20 mouse cellular contexts compared by ENCODE assay signal in the genomic region with DNA sequence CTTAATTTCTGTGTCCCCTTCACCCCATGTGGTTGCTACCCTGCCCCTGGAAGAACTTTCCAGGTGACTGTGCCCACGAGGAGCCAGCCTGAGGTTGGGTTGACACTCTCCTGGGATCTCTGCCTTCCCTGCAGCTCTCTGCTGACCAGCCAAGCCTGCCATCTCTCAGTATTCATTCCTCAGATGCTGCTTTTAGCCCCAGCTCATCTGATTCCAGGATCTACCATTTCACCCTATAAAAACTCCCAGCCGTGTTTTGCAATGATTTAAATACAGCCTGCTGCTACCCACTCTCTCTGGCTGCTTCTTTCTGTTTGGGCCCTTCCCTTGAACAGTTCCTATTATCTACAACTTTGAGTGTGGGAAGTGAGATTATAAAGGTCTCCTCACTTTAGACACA. TPM values are rescaled to one million over a fixed set of nuclear protein-coding genes. Genes with fewer than 3 reads are reported as not detected.
A peak's percentile ranks its signal among the peaks of the same experiment; 100 is the strongest.
DNase-seq lines count a peak whose midpoint lies in the region; ATAC-seq and TF ChIP-seq lines count a peak whose summit lies in the region.
"Had no signal": no experiment of that assay in that cellular context is flagged by ENCODE, and none has a peak within 500 bp of the region (broad histone marks: within the 10 kb centered on the region; RNA-seq: fewer than 3 reads in every experiment).

No protein-coding gene starts in this region.

- no peaks in the 10 kb centered on the region for H3K36me3 ChIP-seq in heart, embryonic 16.5 days (ENCODE audit: control insufficient read depth, insufficient read depth)
- H3K36me3 ChIP-seq in stomach, embryonic 15.5 days, result no peaks in the 10 kb centered on the region
- no peaks in the 10 kb centered on the region for H3K36me3 ChIP-seq in midbrain, embryonic 10.5 days
- no peaks in the 10 kb centered on the region for H3K36me3 ChIP-seq in forebrain, postnatal 0 days (ENCODE audit: insufficient read depth)
- H3K36me3 ChIP-seq: embryonic facial prominence, embryonic 15.5 days; liver, embryonic 13.5 days had no signal

- no peak for TF ChIP-seq POLR2A in embryonic fibroblast, embryonic 13.5 days (IDR thresholded peaks at IDR 0.05; ENCODE audit: low read depth, low read length)

- TF ChIP-seq CTCF in embryonic fibroblast, embryonic 13.5 days (IDR thresholded peaks at IDR 0.05; ENCODE audit: borderline replicate concordance, insufficient read depth, low read length), result no peak
- TF ChIP-seq CTCF in forebrain, postnatal 0 days (IDR thresholded peaks at IDR 0.05; ENCODE audit: low read depth), result no peak

- H3K4me1 ChIP-seq in heart, embryonic 16.5 days (ENCODE audit: control insufficient read depth, insufficient read depth, low read length), result peaks cover 15% of the 10 kb centered on the region
- peaks cover 29% of the 10 kb centered on the region for H3K4me1 ChIP-seq in embryonic fibroblast, embryonic 13.5 days (ENCODE audit: control insufficient read depth, insufficient read depth, low read length)
- H3K4me1 ChIP-seq in stomach, embryonic 15.5 days, result peaks cover 34% of the 10 kb centered on the region; the same call in 1 of the 2 replicates
- peaks cover 13% of the 10 kb centered on the region for H3K4me1 ChIP-seq in midbrain, embryonic 10.5 days
- H3K4me1 ChIP-seq in forebrain, postnatal 0 days (ENCODE audit: insufficient read depth), result no peaks in the 10 kb centered on the region
- H3K4me1 ChIP-seq: liver, embryonic 13.5 days had no signal

- peak overlapping the region; percentile 4; the same call in 1 of the 2 replicates for H3K9ac ChIP-seq in heart, embryonic 16.5 days (ENCODE audit: low read length)
- H3K9ac ChIP-seq in stomach, embryonic 15.5 days, result no peak overlapping the region
- H3K9ac ChIP-seq in forebrain, postnatal 0 days, result no peak overlapping the region
- H3K9ac ChIP-seq: embryonic facial prominence, embryonic 15.5 days; liver, embryonic 13.5 days had no signal

- H3K4me2 ChIP-seq in heart, embryonic 16.5 days (ENCODE audit: low read depth, low read length), result no peak overlapping the region
- no peak overlapping the region for H3K4me2 ChIP-seq in stomach, embryonic 15.5 days
- no peak overlapping the region for H3K4me2 ChIP-seq in forebrain, postnatal 0 days (ENCODE audit: low read depth)
- H3K4me2 ChIP-seq: embryonic facial prominence, embryonic 15.5 days; liver, embryonic 13.5 days had no signal

- no peak overlapping the region for H3K27ac ChIP-seq in heart, embryonic 16.5 days (ENCODE audit: low read length)
- H3K27ac ChIP-seq in embryonic fibroblast, embryonic 13.5 days (ENCODE audit: insufficient read depth, low read length), result 0 out of 2 replicates have a peak overlapping the region, but pooled peaks have one; percentile 0
- H3K27ac ChIP-seq in stomach, embryonic 15.5 days, result 0 out of 2 replicates have a peak overlapping the region, but pooled peaks have one; percentile 1
- H3K27ac ChIP-seq in midbrain, embryonic 10.5 days (replicated peaks), result no peak overlapping the region
- H3K27ac ChIP-seq in forebrain, postnatal 0 days (ENCODE audit: low read depth, low read length), result no peak overlapping the region
- H3K27ac ChIP-seq: embryonic facial prominence, embryonic 15.5 days; hindbrain, postnatal 0 days; liver, embryonic 13.5 days had no signal

- H3K4me3 ChIP-seq in heart, embryonic 16.5 days (ENCODE audit: low read length), result no peak overlapping the region
- H3K4me3 ChIP-seq in embryonic fibroblast, embryonic 13.5 days (ENCODE audit: insufficient read depth, low read length), result no peak overlapping the region
- H3K4me3 ChIP-seq in stomach, embryonic 15.5 days (replicated peaks), result no peak overlapping the region
- no peak overlapping the region for H3K4me3 ChIP-seq in midbrain, embryonic 10.5 days
- H3K4me3 ChIP-seq in forebrain, postnatal 0 days (ENCODE audit: low read depth, low read length), result no peak overlapping the region
- H3K4me3 ChIP-seq: embryonic facial prominence, embryonic 15.5 days; liver, embryonic 13.5 days had no signal

- H3K9me3 ChIP-seq in heart, embryonic 16.5 days (replicated peaks; ENCODE audit: control insufficient read depth, low read length), result no peaks in the 10 kb centered on the region
- H3K9me3 ChIP-seq in stomach, embryonic 15.5 days, result no peaks in the 10 kb centered on the region
- H3K9me3 ChIP-seq in midbrain, embryonic 10.5 days (replicated peaks), result no peaks in the 10 kb centered on the region
- no peaks in the 10 kb centered on the region for H3K9me3 ChIP-seq in forebrain, postnatal 0 days (ENCODE audit: low read length)
- H3K9me3 ChIP-seq: embryonic facial prominence, embryonic 15.5 days; liver, embryonic 13.5 days had no signal

- H3K27me3 ChIP-seq in heart, embryonic 16.5 days (ENCODE audit: control insufficient read depth, insufficient read depth, low read length), result no peaks in the 10 kb centered on the region
- H3K27me3 ChIP-seq in stomach, embryonic 15.5 days (replicated peaks), result no peaks in the 10 kb centered on the region
- H3K27me3 ChIP-seq in midbrain, embryonic 10.5 days (ENCODE audit: low read depth, poor library complexity, severe bottlenecking), result no peaks in the 10 kb centered on the region
- no peaks in the 10 kb centered on the region for H3K27me3 ChIP-seq in forebrain, postnatal 0 days (ENCODE audit: insufficient read depth, low read length)
- H3K27me3 ChIP-seq: embryonic facial prominence, embryonic 15.5 days; liver, embryonic 13.5 days had no signal

- WGBS in heart, embryonic 16.5 days, result 32% methylated on average over 2 of the region's 2 CpGs
- 58% methylated on average over 2 of the region's 2 CpGs for WGBS in stomach, embryonic 15.5 days
- WGBS in midbrain, embryonic 10.5 days, result 70% methylated on average over 2 of the region's 2 CpGs
- 51% methylated on average over 2 of the region's 2 CpGs for WGBS in forebrain, postnatal 0 days

- no peak for ATAC-seq in heart, embryonic 16.5 days (replicated peaks; ENCODE audit: extremely low read depth, insufficient read depth, low FRiP score)
- ATAC-seq in stomach, embryonic 15.5 days (ENCODE audit: insufficient read depth, low FRiP score, low read depth), result no peak
- ATAC-seq in forebrain, postnatal 0 days, result no peak
- ATAC-seq: hindbrain, postnatal 0 days had no signal

- peak; percentile 25 to 34 for DNase-seq in gastrocnemius, adult 8-10 months (ENCODE audit: low spot score in 2 of 2)
- no peak for DNase-seq in gastrocnemius, postnatal 10 days
- DNase-seq in heart, adult 18-20 months, result no peak
- DNase-seq in midbrain, embryonic 10.5 days (ENCODE audit: low spot score), result no peak
- DNase-seq in forebrain, postnatal 0 days, result no peak
- DNase-seq: adrenal gland, postnatal 10 days; B cell, adult 2 months; cerebellum, adult 11-12 months; kidney, adult 9 months; kidney, postnatal 36 days; layer of hippocampus, adult 9-11 months; liver, embryonic 13.5 days; midbrain, embryonic 14.5 days; thymus, postnatal 14 days had no signal

RNA-seq across cellular contexts. Expression of a gene that starts 14.9 kb away (rescaled TPM):
- total RNA-seq in gastrocnemius, adult 8-10 months (2022), result 1 to 10 TPM; 5.5 to 9.9 (median 7.8) TPM
- 100 to 1,000 TPM; 204 to 280 TPM for total RNA-seq in gastrocnemius, postnatal 10 days (2021)
- polyA plus RNA-seq in heart, embryonic 16.5 days (2015; fragmentation: Nextera tagmentation; extraction: Ambion mirVana), result 71.2 and 73.7 TPM in 2 replicates
- 10 to 100 TPM; 14.8 to 17.9 TPM for total RNA-seq in heart, adult 18-20 months (2021)
- 997 and 1,013 TPM in 2 replicates for polyA plus RNA-seq in embryonic fibroblast, embryonic 13.5 days (2011; ENCODE audit: insufficient read length, low read depth, missing spikeins)
- 130 and 136 TPM in 2 replicates for polyA plus RNA-seq in stomach, embryonic 15.5 days (2015; fragmentation: Nextera tagmentation; extraction: Ambion mirVana)
- 16.2 and 19.8 TPM in 2 replicates for polyA plus RNA-seq in midbrain, embryonic 10.5 days (2016; fragmentation: Nextera tagmentation; extraction: Ambion mirVana)
- 9.0 and 23.6 TPM in 2 replicates for total RNA-seq in forebrain, postnatal 0 days (2014; rRNA removed)
- 3.4 and 4.8 TPM in 2 replicates for polyA plus RNA-seq in forebrain, postnatal 0 days (2015; fragmentation: Nextera tagmentation; extraction: Ambion mirVana)
- total RNA-seq: neutrophil, adult 5-6 weeks had no signal

Comparison
In these comparisons a context has a peak if more than half of its experiments do, and no peak if none do; other contexts are left out.
1. DNase-seq: peak in gastrocnemius, adult 8-10 months (2 of 2); none in gastrocnemius, postnatal 10 days (single experiment), heart, adult 18-20 months (0 of 2), midbrain, embryonic 10.5 days (single experiment) and forebrain, postnatal 0 days (single experiment).
2. H3K27ac ChIP-seq: peak in embryonic fibroblast, embryonic 13.5 days (single experiment) and stomach, embryonic 15.5 days (single experiment); none in heart, embryonic 16.5 days (single experiment), midbrain, embryonic 10.5 days (single experiment) and forebrain, postnatal 0 days (single experiment).